In genomic region chr7:103305348-103305747, GRCm38 (mm10) we compare ENCODE assay signal across 39 mouse cellular contexts. TPM values are rescaled to one million over a fixed set of nuclear protein-coding genes. Genes with fewer than 3 reads are reported as not detected.
"Had no signal": no experiment of that assay in that cellular context is flagged by ENCODE, and none has a peak within 500 bp of the region (broad histone marks: within the 10 kb centered on the region; RNA-seq: fewer than 3 reads in every experiment).

Olfr596 (plus strand) TSS chr7:103305648.

RNA-seq across cellular contexts. Expression of gene Olfr596, which starts in this region (rescaled TPM):
- total RNA-seq: left cerebral cortex, postnatal 10 days; left cerebral cortex, postnatal 14 days; left cerebral cortex, postnatal 25 days; left cerebral cortex, postnatal 36 days; left cerebral cortex, postnatal 4 days; liver, adult 2 months; megakaryocyte progenitor cell, adult 5-6 weeks; megakaryocyte, adult 5-6 weeks; megakaryocyte-erythroid progenitor cell, adult 5-6 weeks; midbrain, postnatal 0 days; monocyte, adult 5-6 weeks had no signal
- polyA plus RNA-seq: limb, embryonic 10.5 days; limb, embryonic 11.5 days; limb, embryonic 12.5 days; limb, embryonic 13.5 days; limb, embryonic 14.5 days; limb, embryonic 15.5 days; liver, adult 2 months; liver, embryonic 11.5 days; liver, embryonic 12.5 days; liver, embryonic 13.5 days; liver, embryonic 14.5 days; liver, embryonic 15.5 days; liver, embryonic 16.5 days; liver, postnatal 0 days; lung, adult 2 months; lung, embryonic 14.5 days; lung, embryonic 15.5 days; lung, embryonic 16.5 days; lung, postnatal 0 days; macrophage; midbrain, embryonic 10.5 days; midbrain, embryonic 11.5 days; midbrain, embryonic 12.5 days; midbrain, embryonic 13.5 days; midbrain, embryonic 14.5 days; midbrain, embryonic 15.5 days; midbrain, postnatal 0 days; myocyte; neural tube, embryonic 11.5 days; neural tube, embryonic 12.5 days had no signal
